Mouse (Mus musculus) embryonic facial prominence, embryonic 10.5 days (tissue): ENCODE measurements around the gene Nfkbib. TPM values are rescaled to one million over a fixed set of nuclear protein-coding genes. Genes with fewer than 3 reads are reported as not detected.

ENCODE experiments used
- DNase-seq: peaks from one replicate; pipeline ENCODE4 v3.0.0-alpha.2; 2017; ENCODE audit warnings: low spot score
- H3K27ac ChIP-seq: fragments of 300-500 bp; sonication (generic); replicated peaks from 2 replicates; pipeline ENCODE4 v1.5.1; 2016; ENCODE audit warnings: mild to moderate bottlenecking
- H3K27me3 ChIP-seq: fragments of 300-500 bp; sonication (generic); replicated peaks from 2 replicates; pipeline ENCODE4 v1.6.1; 2016; ENCODE audit warnings: low read depth, mild to moderate bottlenecking; ENCODE audit not compliant: poor library complexity, severe bottlenecking
- H3K36me3 ChIP-seq: fragments of 300-500 bp; sonication (generic); replicated peaks from 2 replicates; pipeline ENCODE4 v1.6.1; 2016; ENCODE audit warnings: mild to moderate bottlenecking, moderate library complexity
- H3K4me1 ChIP-seq: fragments of 300-500 bp; sonication (generic); 2 replicates; pipeline ENCODE4 v1.6.1; 2016
- H3K4me3 ChIP-seq: fragments of 300-500 bp; sonication (generic); 2 replicates; pipeline ENCODE4 v1.5.1; 2016; ENCODE audit warnings: mild to moderate bottlenecking, moderate library complexity
- H3K9me3 ChIP-seq: fragments of 300-500 bp; sonication (generic); 2 replicates; pipeline ENCODE4 v1.6.1; 2016; ENCODE audit warnings: mild to moderate bottlenecking
- WGBS: fragments of 180-500 bp; shearing (Covaris S2); methylation state at CpG from one replicate; pipeline ENCODE4 v1.1.7; 2016; 5-methylcytosine and 5-hydroxymethylcytosine counted together
- polyA plus RNA-seq: library from polyadenylated mRNA; unstranded; fragments of >200 nt; fragmentation: Nextera tagmentation; extraction: Ambion mirVana; gene quantifications from 2 replicates; pipeline ENCODE4 v1.2.1, GENCODE M21; 2016

Nfkbib gene
- polyA plus RNA-seq, 1 experiment from 2014 or later = 55.1 TPM

DNA sequence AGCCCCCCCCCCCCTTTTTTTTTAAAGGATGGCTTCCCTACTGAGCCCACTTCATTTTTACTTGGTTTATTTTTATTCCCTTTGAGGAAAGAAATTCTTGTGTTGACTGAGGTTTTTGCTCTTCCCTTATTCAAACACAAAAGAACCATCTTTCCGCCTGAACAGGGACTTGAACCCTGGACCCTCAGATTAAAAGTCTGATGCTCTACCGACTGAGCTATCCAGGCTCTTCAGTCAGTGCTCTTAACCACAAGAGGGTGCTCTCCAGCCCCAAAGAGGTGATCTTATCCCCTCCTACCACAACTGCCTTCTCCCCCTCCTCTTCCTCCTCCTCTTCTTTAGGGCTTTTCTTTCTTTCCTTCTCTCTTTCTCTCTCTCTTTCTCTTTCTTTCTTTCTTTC is 26.5 kb upstream of the Nfkbib start:
- Histone ChIP-seq H3K36me3 (peaks cover under 1% of the 10 kb centered on the region; the same call in 1 of the 2 replicates), H3K9me3 (no peaks in the 10 kb centered on the region), H3K4me3 (no peak overlapping the region), H3K27ac (no peak overlapping the region), H3K4me1 (peaks cover 54% of the 10 kb centered on the region), H3K27me3 (no peaks in the 10 kb centered on the region)
- WGBS = 36% methylated on average over 2 of the region's 2 CpGs
- DNase-seq = no peak

DNA sequence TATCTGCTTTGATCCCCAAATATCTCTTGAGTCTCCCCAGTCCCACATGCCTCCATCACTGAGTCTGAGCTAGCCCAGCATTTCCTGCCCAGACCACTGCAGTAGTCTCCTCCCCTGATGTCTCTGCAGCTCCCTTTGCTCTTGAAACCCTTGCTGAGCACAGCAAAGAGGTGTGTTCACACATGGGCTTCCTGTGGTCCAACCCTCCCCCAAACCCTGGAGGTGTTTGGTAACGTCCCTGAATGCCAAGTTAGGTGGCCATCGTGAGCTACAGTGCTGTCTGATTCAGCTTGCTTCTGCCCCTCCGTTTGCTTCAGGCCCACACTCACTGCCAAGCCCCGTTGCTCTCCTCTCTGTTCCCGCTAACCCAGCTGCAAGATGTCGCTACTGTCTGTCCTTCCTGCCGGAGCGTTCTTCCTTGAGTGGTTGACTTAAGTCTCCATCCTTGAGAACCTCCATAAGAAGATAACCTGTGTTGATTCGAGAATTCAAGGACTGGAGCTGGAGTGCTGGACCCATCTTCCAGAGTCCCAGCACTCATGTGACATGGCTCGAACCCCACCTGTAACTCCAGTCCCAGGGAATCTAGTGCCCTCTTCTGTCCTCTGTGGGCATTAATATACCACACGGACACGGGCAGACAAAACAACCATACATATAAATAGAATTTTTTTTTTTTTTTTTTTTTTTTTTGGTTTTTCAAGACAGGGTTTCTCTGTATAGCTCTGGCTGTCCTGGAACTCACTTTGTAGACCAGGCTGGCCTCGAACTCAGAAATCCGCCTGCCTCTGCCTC is 25.3 kb upstream of the Nfkbib start:
- no peak for DNase-seq
- peak overlapping the region; percentile 65 for H3K27ac ChIP-seq
- no peak overlapping the region for H3K4me3 ChIP-seq
- H3K4me1 ChIP-seq = peaks cover 65% of the 10 kb centered on the region
- 84% methylated on average over 14 of the region's 14 CpGs for WGBS
- H3K36me3 ChIP-seq = peaks cover 11% of the 10 kb centered on the region
- H3K27me3 ChIP-seq = no peaks in the 10 kb centered on the region
- no peaks in the 10 kb centered on the region for H3K9me3 ChIP-seq

DNA sequence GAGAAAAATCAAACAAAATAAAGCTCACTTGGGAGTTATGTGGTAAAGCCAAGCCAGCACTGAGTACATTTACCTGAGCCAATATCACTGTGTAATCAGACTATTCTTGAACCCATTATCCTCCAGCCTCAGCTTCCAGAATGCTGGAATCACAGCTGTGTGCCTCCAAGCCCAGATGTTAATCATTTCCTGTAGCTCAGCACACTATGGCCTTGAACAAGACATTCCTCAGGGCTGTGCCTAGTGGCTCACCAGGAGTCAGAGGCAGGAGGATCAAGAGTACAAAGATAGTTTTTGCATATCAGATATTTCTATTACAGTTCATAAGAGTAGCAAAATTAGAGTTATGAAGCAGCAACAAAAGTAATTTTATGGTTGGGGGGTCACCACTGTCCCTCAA is 24.4 kb upstream of the Nfkbib start:
- peaks cover 62% of the 10 kb centered on the region for H3K4me1 ChIP-seq
- 0 out of 2 replicates have a peak overlapping the region, but pooled peaks have one; percentile 65 for H3K27ac ChIP-seq
- peaks cover 14% of the 10 kb centered on the region for H3K36me3 ChIP-seq
- no peaks in the 10 kb centered on the region for H3K27me3 ChIP-seq
- no peaks in the 10 kb centered on the region for H3K9me3 ChIP-seq
- H3K4me3 ChIP-seq = no peak overlapping the region
- DNase-seq = no peak

DNA sequence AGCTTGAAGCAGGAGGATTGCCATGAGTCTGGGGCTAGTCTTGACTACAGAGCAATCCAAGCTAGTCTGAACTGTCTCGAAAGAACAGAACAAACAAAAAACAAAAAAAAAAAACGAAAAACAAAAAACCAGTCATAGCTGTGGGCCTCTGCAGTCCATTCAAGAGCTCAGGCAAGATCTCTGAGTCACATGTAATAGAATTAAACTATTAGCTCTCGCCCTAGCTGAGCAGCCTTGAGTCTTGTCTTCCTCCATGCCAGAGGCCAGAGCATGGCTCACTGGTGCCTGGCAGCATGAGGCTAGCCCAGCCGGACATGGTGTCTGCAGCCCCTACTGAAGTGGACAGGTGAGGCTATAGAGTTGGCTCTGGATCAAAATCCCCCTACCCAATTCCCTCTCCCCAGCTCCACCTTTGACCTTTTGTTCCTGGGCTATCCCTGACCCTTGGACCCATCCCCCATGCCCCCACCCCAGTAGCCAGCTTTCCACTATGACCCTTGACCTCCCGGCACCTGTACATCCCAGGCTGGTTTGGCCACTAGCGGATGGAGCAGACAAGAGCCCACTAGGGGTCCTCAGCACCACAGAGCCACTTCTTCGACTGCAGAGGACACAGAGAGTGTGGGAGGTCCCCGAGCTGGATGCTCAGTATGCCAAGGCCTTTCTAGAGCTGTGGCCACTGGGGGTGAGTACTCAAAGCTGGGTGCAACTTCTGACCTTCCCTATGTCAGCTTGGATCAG is 22.9 kb upstream of the Nfkbib start:
- peak; percentile 48 for DNase-seq
- WGBS = 44% methylated on average over 8 of the region's 8 CpGs
- Histone ChIP-seq H3K4me3 (no peak overlapping the region), H3K9me3 (no peaks in the 10 kb centered on the region), H3K4me1 (peaks cover 53% of the 10 kb centered on the region), H3K36me3 (peaks cover 28% of the 10 kb centered on the region), H3K27me3 (no peaks in the 10 kb centered on the region), H3K27ac (peak overlapping the region; percentile 73)

DNA sequence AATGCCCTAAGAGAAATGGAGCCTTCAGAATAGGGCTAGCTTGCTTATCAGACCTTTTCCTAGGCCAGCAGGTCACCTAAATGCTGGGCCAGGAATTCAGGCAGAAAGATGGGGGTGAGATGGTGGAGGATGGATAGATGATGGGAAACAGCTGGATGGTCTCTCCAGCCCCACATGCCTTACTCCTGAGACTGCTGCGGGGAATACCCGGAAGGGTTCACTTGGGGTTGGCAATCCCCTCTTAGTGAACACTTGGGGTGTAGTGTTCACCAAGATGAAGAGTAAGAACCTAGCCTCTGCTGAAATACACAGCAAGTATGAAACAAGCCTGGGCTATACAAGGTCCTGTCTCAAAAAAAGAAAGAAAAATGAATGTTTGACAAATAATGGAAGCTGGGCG is 21.9 kb upstream of the Nfkbib start:
- Histone ChIP-seq H3K27ac (peak overlapping the region; percentile 73), H3K4me1 (peaks cover 60% of the 10 kb centered on the region)

DNA sequence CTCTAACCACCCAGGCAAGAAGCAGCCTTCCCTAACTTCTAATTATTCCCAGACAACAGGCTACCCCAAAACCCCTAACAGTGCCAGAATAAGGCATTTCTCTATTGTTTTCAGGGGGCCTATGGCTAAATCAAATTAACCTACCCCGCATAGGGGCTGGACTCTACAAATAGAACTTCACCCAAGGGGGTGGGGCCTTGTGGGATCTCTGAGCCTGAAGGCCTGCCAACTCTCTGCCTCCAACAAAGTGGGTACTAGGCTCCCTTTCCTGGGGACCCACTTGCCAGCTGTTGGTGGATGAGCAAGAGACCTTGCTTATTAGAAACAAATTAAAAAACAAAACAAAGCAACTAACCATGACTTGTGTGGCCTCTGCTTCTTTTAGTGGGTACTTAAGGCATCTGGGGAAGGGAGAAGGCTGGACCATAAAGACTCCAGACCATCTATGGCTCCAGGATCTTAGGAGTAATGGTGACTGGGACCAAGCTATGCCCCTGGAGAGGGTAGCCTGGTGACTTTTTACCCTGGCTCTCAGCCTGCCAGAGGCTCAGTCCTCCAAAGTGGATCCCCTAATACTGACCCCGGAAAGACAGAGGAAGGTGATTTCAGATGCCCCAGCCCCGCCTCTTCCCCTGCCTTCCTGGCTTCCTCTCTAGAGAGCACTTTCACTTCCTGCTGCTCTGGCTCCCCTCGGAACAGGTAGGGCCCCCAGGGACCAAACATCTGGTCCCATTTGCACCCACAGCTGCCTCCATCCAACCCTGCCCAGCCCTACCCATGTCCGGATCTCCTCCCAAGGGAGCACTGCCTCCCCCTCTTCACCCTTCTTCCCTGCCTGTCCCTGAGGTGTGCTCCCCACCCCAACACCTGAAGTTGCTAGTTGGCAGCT is 21.2 kb upstream of the Nfkbib start, which contains the start of gene Rinl:
Gene Rinl, plus strand, starts transcription at position 663 of the 889 bp plus-strand sequence.
- peaks cover 42% of the 10 kb centered on the region for H3K36me3 ChIP-seq
- DNase-seq = no peak
- no peaks in the 10 kb centered on the region for H3K9me3 ChIP-seq
- H3K4me3 ChIP-seq = no peak within 1 kb of the TSS
- WGBS = 66% methylated on average over 5 of the region's 5 CpGs
- H3K4me1 ChIP-seq = peaks cover 60% of the 10 kb centered on the region
- peak within 1 kb of the TSS; percentile 73 for H3K27ac ChIP-seq
- H3K27me3 ChIP-seq = no peaks in the 10 kb centered on the region

More for the DNA sequence above, 21.9 kb upstream of the Nfkbib start:
- Histone ChIP-seq H3K27me3 (no peaks in the 10 kb centered on the region), H3K4me3 (no peak overlapping the region), H3K9me3 (no peaks in the 10 kb centered on the region), H3K36me3 (peaks cover 36% of the 10 kb centered on the region)
- WGBS = 63% methylated on average over 3 of the region's 3 CpGs
- DNase-seq = no peak

DNA sequence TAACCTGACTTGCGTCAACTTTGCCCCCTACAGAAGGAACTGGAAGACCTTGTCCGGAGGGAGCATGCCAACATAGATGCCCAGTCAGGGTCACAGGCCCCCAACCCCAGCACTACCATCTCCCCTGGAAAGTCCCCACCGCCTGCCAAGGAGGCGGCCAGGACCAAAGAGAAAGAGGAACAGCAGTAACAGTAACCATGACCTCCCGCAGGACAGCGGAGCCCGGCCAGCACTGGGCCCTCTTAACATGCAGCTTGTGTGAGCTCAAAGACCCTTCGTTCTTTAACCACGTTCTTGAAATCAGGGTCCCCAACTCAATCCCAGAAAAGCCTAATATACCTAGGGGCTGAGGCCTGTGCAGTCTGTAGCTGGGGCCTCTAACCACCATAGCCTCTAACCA is 20.6 kb upstream of the Nfkbib start:
- no peak for DNase-seq
- peaks cover 60% of the 10 kb centered on the region for H3K4me1 ChIP-seq
- 93% methylated on average over 9 of the region's 9 CpGs for WGBS
- H3K36me3 ChIP-seq = peaks cover 47% of the 10 kb centered on the region
- H3K27ac ChIP-seq = peak overlapping the region; percentile 73
- no peaks in the 10 kb centered on the region for H3K9me3 ChIP-seq
- H3K27me3 ChIP-seq = no peaks in the 10 kb centered on the region
- H3K4me3 ChIP-seq = no peak overlapping the region

DNA sequence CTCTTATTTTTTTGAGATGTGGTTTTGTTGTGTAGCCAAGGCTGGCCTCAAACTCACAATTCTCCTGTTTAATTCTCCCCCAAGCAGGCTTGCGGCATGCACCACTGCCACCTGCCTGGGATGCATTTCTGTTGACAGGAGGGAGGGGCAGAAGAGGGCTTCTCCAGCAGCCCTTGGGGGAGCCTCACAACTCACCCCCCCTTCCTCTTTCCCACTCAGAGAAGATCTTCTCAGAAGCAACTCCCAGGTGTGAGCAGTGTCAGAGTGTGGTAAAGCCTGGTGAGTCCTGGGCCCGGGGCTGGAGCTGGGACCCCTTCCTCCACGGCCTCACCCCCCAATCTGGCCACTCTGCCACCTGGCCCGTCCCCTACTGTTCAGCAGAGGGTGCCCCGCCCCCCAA is 17.8 kb upstream of the Nfkbib start:
- Histone ChIP-seq H3K27ac (no peak overlapping the region), H3K4me3 (no peak overlapping the region), H3K4me1 (peaks cover 45% of the 10 kb centered on the region), H3K27me3 (no peaks in the 10 kb centered on the region), H3K9me3 (no peaks in the 10 kb centered on the region), H3K36me3 (peaks cover 51% of the 10 kb centered on the region)
- 77% methylated on average over 5 of the region's 5 CpGs for WGBS
- no peak for DNase-seq

DNA sequence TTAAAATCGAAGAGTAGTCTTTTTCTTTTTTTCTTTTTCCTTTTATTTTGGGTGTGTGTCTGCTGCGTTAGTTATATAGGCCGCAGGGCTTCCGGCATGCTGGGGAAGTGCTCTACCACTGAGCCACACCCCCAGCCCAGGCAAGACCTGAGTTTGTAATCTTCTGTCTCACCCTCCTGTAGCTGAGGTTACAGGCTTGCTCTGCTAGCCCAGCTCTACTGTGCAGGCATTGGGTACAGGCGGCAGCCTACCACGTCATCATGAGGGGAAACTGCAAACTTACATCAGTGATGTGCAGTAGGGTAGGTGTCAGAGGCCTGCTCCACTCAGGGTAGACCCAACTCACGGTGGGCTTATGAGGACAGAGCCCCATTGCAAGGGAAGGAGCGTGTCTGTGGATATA is 13.9 kb upstream of the Nfkbib start:
- H3K27ac ChIP-seq = no peak overlapping the region
- DNase-seq = no peak
- H3K4me1 ChIP-seq = peaks cover 22% of the 10 kb centered on the region
- no peaks in the 10 kb centered on the region for H3K27me3 ChIP-seq
- no peak overlapping the region for H3K4me3 ChIP-seq
- 92% methylated on average over 8 of the region's 8 CpGs for WGBS
- peaks cover 49% of the 10 kb centered on the region for H3K36me3 ChIP-seq
- H3K9me3 ChIP-seq = no peaks in the 10 kb centered on the region

DNA sequence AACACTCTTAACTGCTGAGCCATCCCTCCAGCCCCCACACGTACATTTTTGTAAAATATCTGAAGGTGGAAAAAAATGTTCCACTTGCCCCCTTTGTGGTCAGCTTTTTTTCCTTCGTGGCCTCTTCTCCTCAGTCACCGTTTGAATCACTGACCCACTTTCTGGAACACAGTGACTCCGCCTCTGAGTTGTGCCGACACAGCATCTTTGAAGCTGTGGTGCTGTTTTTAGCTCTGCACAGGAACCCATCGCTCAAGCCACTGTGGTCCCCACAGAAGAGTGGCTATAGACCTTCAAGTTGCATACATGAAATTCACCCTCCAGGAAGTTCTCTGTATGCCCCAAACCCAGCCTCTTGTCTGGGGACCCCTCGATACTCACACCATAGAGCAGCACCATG is 13.5 kb upstream of the Nfkbib start:
- no peak for DNase-seq
- peaks cover 48% of the 10 kb centered on the region for H3K36me3 ChIP-seq
- H3K4me1 ChIP-seq = peaks cover 22% of the 10 kb centered on the region
- 84% methylated on average over 7 of the region's 7 CpGs for WGBS
- H3K27me3 ChIP-seq = no peaks in the 10 kb centered on the region
- no peaks in the 10 kb centered on the region for H3K9me3 ChIP-seq
- H3K4me3 ChIP-seq = no peak overlapping the region
- no peak overlapping the region for H3K27ac ChIP-seq

DNA sequence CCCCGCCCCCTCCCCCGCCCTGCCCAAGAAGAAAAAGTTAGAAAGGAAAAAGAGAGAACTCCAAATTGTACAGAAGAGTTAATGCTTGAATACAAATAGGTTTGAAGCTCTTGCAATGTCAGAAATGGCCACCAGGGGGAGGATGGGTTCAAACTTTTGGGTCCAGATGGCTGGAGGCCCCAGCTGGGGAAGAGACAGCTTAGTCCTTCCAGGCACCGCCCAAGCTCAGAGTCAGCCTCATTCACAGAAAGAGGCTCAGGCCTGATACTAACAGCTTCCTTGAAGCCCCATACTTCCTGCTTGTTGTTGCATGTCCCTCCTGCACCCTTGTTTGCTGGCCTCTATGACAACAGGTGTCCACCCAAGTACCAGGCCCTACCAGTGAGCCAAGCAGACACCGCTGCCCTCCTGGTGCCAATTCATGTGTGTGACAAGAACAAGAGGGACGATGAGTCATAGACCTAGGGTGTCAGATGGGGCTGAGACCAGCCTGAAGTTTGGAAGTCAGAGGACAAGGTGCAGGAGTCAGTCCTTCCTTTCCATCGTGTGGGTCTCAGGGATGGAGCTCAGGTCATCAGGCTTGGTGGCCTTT is 12.9 kb upstream of the Nfkbib start:
- H3K9me3 ChIP-seq = no peaks in the 10 kb centered on the region
- WGBS = 47% methylated on average over 6 of the region's 6 CpGs
- peaks cover 48% of the 10 kb centered on the region for H3K36me3 ChIP-seq

DNA sequence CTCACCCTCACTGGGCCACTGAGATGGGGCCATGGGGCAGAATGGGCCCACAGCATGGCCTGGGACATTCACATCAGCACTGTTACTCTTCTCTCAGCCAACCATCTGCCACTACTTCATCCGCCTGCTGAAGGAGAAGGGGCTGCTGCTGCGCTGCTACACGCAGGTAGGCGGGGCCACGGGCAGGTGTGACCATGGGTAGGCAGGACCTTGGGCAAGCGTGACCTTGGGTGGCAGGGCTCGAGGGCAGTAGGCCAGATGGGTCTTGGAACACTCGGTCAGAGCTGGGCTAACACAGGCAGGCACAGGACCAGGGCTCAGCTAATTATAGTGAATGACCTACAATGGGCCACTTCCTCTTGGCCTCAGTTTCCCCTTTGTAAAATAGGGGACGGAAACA is 11.5 kb upstream of the Nfkbib start:
- WGBS = 84% methylated on average over 9 of the region's 9 CpGs
- Histone ChIP-seq H3K4me3 (no peak overlapping the region), H3K27ac (no peak overlapping the region), H3K4me1 (peaks cover 17% of the 10 kb centered on the region), H3K36me3 (peaks cover 40% of the 10 kb centered on the region), H3K27me3 (no peaks in the 10 kb centered on the region), H3K9me3 (no peaks in the 10 kb centered on the region)
- DNase-seq = no peak

More for the DNA sequence above, 12.9 kb upstream of the Nfkbib start:
- H3K4me1 ChIP-seq = peaks cover 18% of the 10 kb centered on the region
- DNase-seq = peak; percentile 84
- H3K27me3 ChIP-seq = no peaks in the 10 kb centered on the region
- no peak overlapping the region for H3K4me3 ChIP-seq
- peak overlapping the region; percentile 67 for H3K27ac ChIP-seq
